Mouse (Mus musculus): Measurements from ENCODE around the gene Lamp5. TPM values are rescaled to one million over a fixed set of nuclear protein-coding genes. Genes with fewer than 3 reads are reported as not detected.

Gene Lamp5
- 0.17 and 0.58 TPM in 2 replicates for polyA plus RNA-seq (2014; fragmentation: Nextera tagmentation; extraction: Ambion mirVana)

DNA sequence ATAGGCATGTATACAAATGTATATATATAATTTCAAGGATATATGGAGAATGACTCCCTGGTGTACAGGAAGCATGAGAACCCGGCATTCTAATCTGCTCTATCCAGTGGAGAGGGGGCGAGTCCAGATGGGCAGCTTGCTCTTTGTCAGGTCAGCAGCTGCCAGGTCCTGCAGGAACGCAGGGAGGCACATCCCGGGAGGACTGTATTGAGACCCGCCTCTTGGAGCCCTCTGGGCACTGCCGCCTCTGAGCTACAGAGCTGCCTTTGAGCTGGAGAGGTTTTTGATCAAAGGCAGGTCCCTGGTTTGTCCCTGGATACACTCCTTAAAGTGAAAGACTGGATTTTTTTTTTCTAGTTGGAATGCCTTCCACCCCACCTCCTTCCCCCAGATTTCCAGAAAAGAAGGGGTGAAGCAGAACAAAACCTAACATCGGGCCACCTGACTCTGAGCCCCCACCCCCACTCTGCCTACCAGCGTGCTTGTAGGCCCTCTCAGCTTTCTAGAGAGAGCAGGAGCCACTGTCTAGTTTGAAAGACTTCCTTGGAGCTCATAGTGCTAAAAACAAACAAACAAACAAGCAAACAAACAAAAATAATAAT lies at the start of gene Lamp5:
Gene Lamp5 (plus strand): TSS at position 552 of the 602 bp plus-strand sequence.
- peaks cover 10% of the 10 kb centered on the region; the same call in 1 of the 2 replicates for H3K27me3 ChIP-seq (replicated peaks; ENCODE audit: control insufficient read depth, insufficient read depth, low read length)
- no peaks in the 10 kb centered on the region for H3K4me1 ChIP-seq (replicated peaks; ENCODE audit: control insufficient read depth, insufficient read depth, low read length)
- no peaks in the 10 kb centered on the region for H3K9me3 ChIP-seq (ENCODE audit: control insufficient read depth, low read length)
- DNase-seq (ENCODE audit: low spot score) (no peak), ATAC-seq (replicated peaks; ENCODE audit: low FRiP score) (no peak)
- no peak within 1 kb of the TSS for H3K4me3 ChIP-seq (ENCODE audit: low read depth, low read length)
- H3K36me3 ChIP-seq (ENCODE audit: control insufficient read depth, insufficient read depth, low read length), result no peaks in the 10 kb centered on the region
- WGBS, result 10% methylated on average over 8 of the region's 8 CpGs
- no peak within 1 kb of the TSS for H3K27ac ChIP-seq (ENCODE audit: low read depth, low read length)
- no peak within 1 kb of the TSS for H3K9ac ChIP-seq (ENCODE audit: low read depth, low read length)
- peak within 1 kb of the TSS; percentile 24; the same call in 1 of the 2 replicates for H3K4me2 ChIP-seq

DNA sequence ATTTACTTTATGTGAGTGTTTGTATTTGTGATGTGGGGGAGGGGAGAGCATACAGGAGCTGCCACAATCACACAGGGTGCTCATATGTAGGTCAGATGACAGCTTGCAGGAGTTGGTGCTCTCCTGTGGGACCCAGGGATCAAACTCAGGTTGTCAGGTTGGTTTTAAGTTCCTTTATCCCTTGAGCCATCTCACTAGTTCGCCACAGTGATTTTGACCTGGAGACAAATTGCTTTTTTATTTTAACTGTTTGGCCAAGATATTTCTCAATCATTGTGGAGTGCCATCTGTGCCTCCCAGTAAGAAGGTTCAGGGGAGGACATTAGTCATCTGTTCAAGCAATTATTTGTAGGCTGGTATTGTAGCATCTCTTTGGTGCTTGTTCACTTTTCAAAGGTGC lies 48.2 kb upstream of the Lamp5 start:
- no peaks in the 10 kb centered on the region for H3K27me3 ChIP-seq (replicated peaks; ENCODE audit: control insufficient read depth, insufficient read depth, low read length)
- DNase-seq (ENCODE audit: low spot score) (no peak), ATAC-seq (replicated peaks; ENCODE audit: low FRiP score) (no peak)
- no peak overlapping the region for H3K4me3 ChIP-seq (ENCODE audit: low read depth, low read length)
- H3K4me1 ChIP-seq (replicated peaks; ENCODE audit: control insufficient read depth, insufficient read depth, low read length), result no peaks in the 10 kb centered on the region
- no peak overlapping the region for H3K27ac ChIP-seq (ENCODE audit: low read depth, low read length)
- H3K36me3 ChIP-seq (ENCODE audit: control insufficient read depth, insufficient read depth, low read length), result no peaks in the 10 kb centered on the region
- H3K9me3 ChIP-seq (ENCODE audit: control insufficient read depth, low read length), result no peaks in the 10 kb centered on the region
- H3K9ac ChIP-seq (ENCODE audit: low read depth, low read length), result no peak overlapping the region
- H3K4me2 ChIP-seq, result no peak overlapping the region
- 69% methylated on average over 1 of the region's 1 CpGs for WGBS

DNA sequence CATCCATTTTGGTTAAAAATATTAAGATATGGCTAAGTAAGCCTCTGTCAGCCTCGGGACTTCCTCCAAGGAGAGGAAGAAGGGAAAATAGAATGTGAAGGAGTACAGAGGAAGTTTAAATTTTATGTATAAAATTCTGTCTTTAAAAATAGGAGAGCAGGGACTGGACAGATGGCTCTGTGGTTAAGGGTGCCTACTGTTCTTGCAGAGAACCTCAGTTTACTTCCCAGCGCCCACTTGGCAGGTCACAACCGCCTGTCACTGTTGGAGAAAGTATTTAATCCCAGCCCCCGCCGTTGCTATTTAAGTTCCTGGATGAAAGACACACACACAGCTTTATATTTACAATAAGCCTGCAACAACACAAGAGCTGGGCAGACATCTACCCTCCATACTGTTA lies 45.8 kb upstream of the Lamp5 start:
- Histone ChIP-seq H3K27ac (ENCODE audit: low read depth, low read length) (no peak overlapping the region), H3K4me3 (ENCODE audit: low read depth, low read length) (no peak overlapping the region), H3K9me3 (ENCODE audit: control insufficient read depth, low read length) (no peaks in the 10 kb centered on the region), H3K27me3 (replicated peaks; ENCODE audit: control insufficient read depth, insufficient read depth, low read length) (no peaks in the 10 kb centered on the region), H3K9ac (ENCODE audit: low read depth, low read length) (no peak overlapping the region), H3K4me1 (replicated peaks; ENCODE audit: control insufficient read depth, insufficient read depth, low read length) (no peaks in the 10 kb centered on the region), H3K36me3 (ENCODE audit: control insufficient read depth, insufficient read depth, low read length) (no peaks in the 10 kb centered on the region), H3K4me2 (no peak overlapping the region)
- 91% methylated on average over 5 of the region's 5 CpGs for WGBS
- no peak for ATAC-seq (replicated peaks; ENCODE audit: low FRiP score)
- no peak for DNase-seq (ENCODE audit: low spot score)

DNA sequence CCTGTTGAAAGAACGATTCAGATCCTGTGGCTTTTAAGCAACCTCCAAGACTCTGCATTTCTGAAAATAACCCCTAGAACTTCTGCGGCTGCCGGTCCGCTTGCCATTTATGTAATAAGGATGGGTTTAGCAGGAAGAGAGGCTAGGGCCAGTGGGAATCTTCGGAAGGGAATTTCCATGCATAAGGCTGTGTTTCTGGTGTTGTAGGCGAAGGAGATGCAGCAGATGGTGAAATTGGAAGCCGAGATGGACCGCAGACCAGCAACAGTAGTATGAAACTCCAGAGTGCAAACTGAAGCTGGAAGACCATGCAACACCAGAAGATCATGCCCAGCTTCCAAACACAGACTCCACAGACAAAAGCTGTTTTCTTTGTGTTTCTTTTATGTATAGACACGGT lies 39.3 kb upstream of the Lamp5 start:
- H3K4me3 ChIP-seq (ENCODE audit: low read depth, low read length), result no peak overlapping the region
- no peaks in the 10 kb centered on the region for H3K36me3 ChIP-seq (ENCODE audit: control insufficient read depth, insufficient read depth, low read length)
- ATAC-seq (replicated peaks; ENCODE audit: low FRiP score) (no peak), DNase-seq (ENCODE audit: low spot score) (no peak)
- WGBS, result 90% methylated on average over 9 of the region's 9 CpGs
- H3K27ac ChIP-seq (ENCODE audit: low read depth, low read length), result no peak overlapping the region
- no peaks in the 10 kb centered on the region for H3K9me3 ChIP-seq (ENCODE audit: control insufficient read depth, low read length)
- H3K4me1 ChIP-seq (replicated peaks; ENCODE audit: control insufficient read depth, insufficient read depth, low read length), result no peaks in the 10 kb centered on the region
- no peak overlapping the region for H3K4me2 ChIP-seq
- no peaks in the 10 kb centered on the region for H3K27me3 ChIP-seq (replicated peaks; ENCODE audit: control insufficient read depth, insufficient read depth, low read length)
- H3K9ac ChIP-seq (ENCODE audit: low read depth, low read length), result no peak overlapping the region

DNA sequence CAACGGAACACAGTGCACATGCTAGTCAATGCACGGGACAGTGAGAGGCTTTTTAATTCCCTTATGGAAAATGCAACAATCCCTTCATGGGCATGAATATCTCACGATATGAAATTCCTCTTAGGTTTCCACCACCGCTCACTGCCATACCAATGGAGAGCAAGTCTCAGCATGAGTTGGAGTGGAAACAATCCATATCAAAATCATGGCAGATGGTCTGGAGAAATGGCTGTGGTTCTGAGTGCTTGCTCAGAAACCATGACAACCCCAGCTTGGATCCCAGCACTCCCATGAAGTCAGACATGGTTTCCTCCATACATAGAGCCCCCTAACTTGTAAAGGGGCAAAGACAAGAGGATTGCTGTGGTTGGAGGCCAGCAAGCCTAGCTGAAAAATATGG lies 3.6 kb upstream of the Lamp5 start:
- peaks cover 10% of the 10 kb centered on the region; the same call in 1 of the 2 replicates for H3K27me3 ChIP-seq (replicated peaks; ENCODE audit: control insufficient read depth, insufficient read depth, low read length)
- no peaks in the 10 kb centered on the region for H3K36me3 ChIP-seq (ENCODE audit: control insufficient read depth, insufficient read depth, low read length)
- no peak overlapping the region for H3K4me3 ChIP-seq (ENCODE audit: low read depth, low read length)
- H3K9ac ChIP-seq (ENCODE audit: low read depth, low read length), result no peak overlapping the region
- ATAC-seq (replicated peaks; ENCODE audit: low FRiP score) (no peak), DNase-seq (ENCODE audit: low spot score) (no peak)
- H3K27ac ChIP-seq (ENCODE audit: low read depth, low read length), result no peak overlapping the region
- no peaks in the 10 kb centered on the region for H3K9me3 ChIP-seq (ENCODE audit: control insufficient read depth, low read length)
- no peak overlapping the region for H3K4me2 ChIP-seq
- H3K4me1 ChIP-seq (replicated peaks; ENCODE audit: control insufficient read depth, insufficient read depth, low read length), result no peaks in the 10 kb centered on the region
- WGBS, result 84% methylated on average over 4 of the region's 4 CpGs

DNA sequence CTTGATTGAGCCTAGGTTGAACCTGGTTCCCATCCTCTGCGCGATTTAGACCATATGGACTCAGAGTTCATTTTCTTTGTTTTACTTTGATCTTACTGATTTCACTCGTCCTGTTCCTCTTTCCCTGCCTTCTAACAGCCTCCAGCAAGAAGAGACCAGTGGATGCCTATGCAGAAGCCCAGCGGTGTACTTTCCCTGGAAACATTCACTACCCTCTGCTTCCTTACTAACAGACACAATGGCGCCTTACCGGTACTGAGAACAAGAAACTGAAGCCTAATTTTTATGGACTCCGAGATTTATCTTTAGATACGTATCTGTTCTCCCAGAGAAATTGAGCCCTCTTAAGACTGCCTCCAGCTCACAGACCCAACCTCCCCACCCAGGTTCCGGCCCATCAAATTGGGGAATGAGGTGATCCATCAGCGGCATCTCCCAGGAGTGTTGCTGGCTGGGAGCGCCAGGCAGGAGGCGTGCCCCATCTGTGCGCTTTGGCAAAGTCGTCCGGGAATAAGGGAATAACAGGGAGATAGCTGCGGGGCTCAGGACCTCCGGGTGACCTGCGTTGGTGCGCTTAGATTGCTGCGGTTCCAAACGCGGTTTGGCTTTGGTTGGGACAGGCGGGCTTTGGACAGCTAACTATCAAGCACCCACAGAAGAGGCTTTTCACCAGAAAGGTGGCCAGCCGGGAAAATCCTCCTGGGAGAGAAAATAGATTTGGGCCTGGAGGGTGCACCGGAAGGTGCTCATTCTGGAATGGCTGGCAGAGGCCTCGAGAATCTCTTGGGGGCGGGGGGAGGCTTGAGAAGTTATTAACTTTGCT lies 1.0 kb upstream of the Lamp5 start:
- ATAC-seq (replicated peaks; ENCODE audit: low FRiP score), result no peak
- H3K27me3 ChIP-seq (replicated peaks; ENCODE audit: control insufficient read depth, insufficient read depth, low read length), result peaks cover 10% of the 10 kb centered on the region; the same call in 1 of the 2 replicates
- no peak overlapping the region for H3K4me3 ChIP-seq (ENCODE audit: low read depth, low read length)
- H3K4me2 ChIP-seq, result peak overlapping the region; percentile 24; the same call in 1 of the 2 replicates
- WGBS, result 26% methylated on average over 27 of the region's 27 CpGs
- no peaks in the 10 kb centered on the region for H3K9me3 ChIP-seq (ENCODE audit: control insufficient read depth, low read length)
- no peak for DNase-seq (ENCODE audit: low spot score)
- H3K36me3 ChIP-seq (ENCODE audit: control insufficient read depth, insufficient read depth, low read length), result no peaks in the 10 kb centered on the region
- H3K27ac ChIP-seq (ENCODE audit: low read depth, low read length), result no peak overlapping the region
- no peak overlapping the region for H3K9ac ChIP-seq (ENCODE audit: low read depth, low read length)
- H3K4me1 ChIP-seq (replicated peaks; ENCODE audit: control insufficient read depth, insufficient read depth, low read length), result no peaks in the 10 kb centered on the region

DNA sequence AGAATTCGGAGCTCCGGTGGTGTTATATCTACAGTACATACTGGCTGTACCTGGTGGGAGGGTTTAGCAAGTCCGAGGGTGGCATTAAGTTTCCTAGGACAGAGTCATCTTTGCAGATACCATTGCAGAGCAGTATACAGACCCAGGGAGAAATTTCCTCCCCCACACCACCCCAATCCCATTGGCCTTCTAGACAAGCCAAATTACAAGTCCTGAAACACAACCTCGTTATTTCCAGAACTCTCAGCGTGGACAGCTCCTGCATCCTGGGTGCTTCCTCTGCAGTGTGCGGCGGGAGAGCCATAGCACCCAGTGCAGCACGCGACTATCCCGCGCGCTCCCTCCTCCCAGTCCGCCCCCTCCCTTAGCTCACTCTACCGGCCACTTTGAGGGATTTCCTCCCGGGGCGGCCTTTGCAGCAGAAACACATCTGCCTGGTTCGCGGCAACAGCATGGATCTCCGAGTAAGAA lies 5.9 kb downstream of the Lamp5 start:
- peak overlapping the region; percentile 29; the same call in 1 of the 2 replicates for H3K4me2 ChIP-seq
- DNase-seq (ENCODE audit: low spot score), result no peak

DNA sequence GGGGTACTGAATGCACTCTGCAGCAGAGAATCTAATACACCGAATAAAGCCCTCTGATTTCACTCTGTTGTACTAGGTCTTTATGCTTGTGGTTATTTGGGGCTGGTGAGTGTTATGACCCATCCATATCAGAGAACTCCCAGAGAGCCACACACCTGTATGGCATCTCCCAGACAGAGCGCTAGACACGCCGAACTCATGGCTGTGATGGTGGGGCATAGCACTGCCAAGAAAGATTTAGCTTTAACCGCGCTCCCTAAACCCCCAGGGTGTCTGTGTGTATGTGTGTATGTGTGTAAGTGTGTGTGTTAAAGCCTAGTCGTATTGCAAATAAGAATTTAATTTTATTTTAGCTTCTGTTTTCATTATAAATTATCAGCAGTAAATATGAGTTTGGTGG lies 6.4 kb downstream of the Lamp5 start:
- Histone ChIP-seq H3K9ac (ENCODE audit: low read depth, low read length) (no peak overlapping the region), H3K9me3 (ENCODE audit: control insufficient read depth, low read length) (no peaks in the 10 kb centered on the region), H3K27me3 (replicated peaks; ENCODE audit: control insufficient read depth, insufficient read depth, low read length) (peaks cover 35% of the 10 kb centered on the region), H3K36me3 (ENCODE audit: control insufficient read depth, insufficient read depth, low read length) (no peaks in the 10 kb centered on the region), H3K4me1 (replicated peaks; ENCODE audit: control insufficient read depth, insufficient read depth, low read length) (no peaks in the 10 kb centered on the region), H3K4me3 (ENCODE audit: low read depth, low read length) (no peak overlapping the region), H3K27ac (ENCODE audit: low read depth, low read length) (no peak overlapping the region), H3K4me2 (0 out of 2 replicates have a peak overlapping the region, but pooled peaks have one; percentile 29)
- DNase-seq (ENCODE audit: low spot score) (no peak), ATAC-seq (replicated peaks; ENCODE audit: low FRiP score) (no peak)
- 8% methylated on average over 7 of the region's 7 CpGs for WGBS

More for the DNA sequence above, 5.9 kb downstream of the Lamp5 start:
- 10% methylated on average over 19 of the region's 19 CpGs for whole genome bisulfite sequencing
- no peaks in the 10 kb centered on the region for H3K9me3 ChIP-seq (ENCODE audit: control insufficient read depth, low read length)
- H3K27me3 ChIP-seq (replicated peaks; ENCODE audit: control insufficient read depth, insufficient read depth, low read length), result peaks cover 35% of the 10 kb centered on the region
- H3K36me3 ChIP-seq (ENCODE audit: control insufficient read depth, insufficient read depth, low read length), result no peaks in the 10 kb centered on the region
- H3K9ac ChIP-seq (ENCODE audit: low read depth, low read length), result no peak overlapping the region
- no peaks in the 10 kb centered on the region for H3K4me1 ChIP-seq (replicated peaks; ENCODE audit: control insufficient read depth, insufficient read depth, low read length)
- ATAC-seq (replicated peaks; ENCODE audit: low FRiP score), result no peak; the same call in 1 of the 2 replicates
- H3K27ac ChIP-seq (ENCODE audit: low read depth, low read length), result no peak overlapping the region
- H3K4me3 ChIP-seq (ENCODE audit: low read depth, low read length), result no peak overlapping the region
